Mouse (Mus musculus) neutrophil, adult 5-6 weeks (primary cell): ENCODE measurements around the gene Gm49425. TPM values are rescaled to one million over a fixed set of nuclear protein-coding genes. Genes with fewer than 3 reads are reported as not detected.
"Not testable (repeated sequence)": the region's sequence is repeated elsewhere in the genome, so short reads cannot be mapped to it uniquely, and the experiment has no call there.

Experiments
- ATAC-seq: fragments of 151-379, 151-347 bp; 2 replicates; pipeline ENCODE4 v1.8.0; 2017; ENCODE audit warnings: mild to moderate bottlenecking, moderate TSS enrichment; ENCODE audit not compliant: insufficient number of reproducible peaks, poor library complexity, low FRiP score, severe bottlenecking; ENCODE audit errors: extremely low read depth
- total RNA-seq: library from RNA; stranded (forward); fragments of 200-1000 nt; gene quantifications from 2 replicates; pipeline ENCODE4 v1.2.3, GENCODE M21; 2017

Gm49425 gene
- total RNA-seq: not detected in 2 replicates

GRCm38 (mm10) chr15:101517161-101517560 is at the start of gene Gm49425:
TSS of gene Gm49425 (minus strand) at chr15:101517261.
- ATAC-seq: not testable (repeated sequence)

- no peak for ATAC-seq
These were observed 45.8 kb upstream of the Gm49425 start, which contains the start of gene Krt90 for GRCm38 (mm10) chr15:101562850-101563249. TSS of gene Krt90 (minus strand) at chr15:101562950.

GRCm38 (mm10) chr15:101558034-101558646 is 41.1 kb upstream of the Gm49425 start:
- ATAC-seq: no peak

- no peak for ATAC-seq
These were observed 36.1 kb upstream of the Gm49425 start for GRCm38 (mm10) chr15:101553169-101553568.

GRCm38 (mm10) chr15:101552188-101552587 is 35.1 kb upstream of the Gm49425 start:
- no peak for ATAC-seq

GRCm38 (mm10) chr15:101550567-101550966 is 33.5 kb upstream of the Gm49425 start, which contains the start of gene Krt82:
TSS of gene Krt82 (minus strand) at chr15:101550667.
- ATAC-seq: no peak

- ATAC-seq: no peak
These were observed 27.4 kb upstream of the Gm49425 start for GRCm38 (mm10) chr15:101544478-101544877.

- ATAC-seq: no peak
These were observed 25.5 kb upstream of the Gm49425 start for GRCm38 (mm10) chr15:101542543-101542942.

GRCm38 (mm10) chr15:101538580-101538900 is 21.5 kb upstream of the Gm49425 start:
- no peak for ATAC-seq

- no peak for ATAC-seq
These were observed 21.0 kb upstream of the Gm49425 start for GRCm38 (mm10) chr15:101537864-101538579.

- no peak for ATAC-seq
These were observed 19.2 kb upstream of the Gm49425 start for GRCm38 (mm10) chr15:101536054-101536850.

- ATAC-seq: no peak
These were observed 15.7 kb upstream of the Gm49425 start, which contains the start of gene Krt84 for GRCm38 (mm10) chr15:101532720-101533119. TSS of gene Krt84 (minus strand) at chr15:101532820.

- ATAC-seq: no peak
These were observed 5.6 kb upstream of the Gm49425 start for GRCm38 (mm10) chr15:101522556-101523232.

- no peak for ATAC-seq
These were observed 2.7 kb upstream of the Gm49425 start for GRCm38 (mm10) chr15:101519792-101520191.

GRCm38 (mm10) chr15:101508247-101508646 is 8.8 kb downstream of the Gm49425 start:
- no peak for ATAC-seq

- ATAC-seq: no peak
These were observed 9.9 kb downstream of the Gm49425 start for GRCm38 (mm10) chr15:101506896-101507758.

GRCm38 (mm10) chr15:101497181-101497580 is 19.9 kb downstream of the Gm49425 start:
- no peak for ATAC-seq

GRCm38 (mm10) chr15:101495266-101495665 is 21.8 kb downstream of the Gm49425 start:
- ATAC-seq: no peak
